Mouse (Mus musculus): ENCODE results near the gene Tgif2lx2.
"Not testable (repeated sequence)": the region's sequence is repeated elsewhere in the genome, so short reads cannot be mapped to it uniquely, and the experiment has no call there.

Tgif2lx2 gene

GRCm38 (mm10) chrX:118426927-118427326, at the start of gene Tgif2lx2:
Gene Tgif2lx2, plus strand, starts transcription at chrX:118427227.
- not testable (repeated sequence) for DNase-seq
